Mouse (Mus musculus) adrenal gland, adult 8-10 months (tissue): ENCODE results near the gene Gm19668. TPM values are rescaled to one million over a fixed set of nuclear protein-coding genes. Genes with fewer than 3 reads are reported as not detected.
"Not testable (repeated sequence)": the region's sequence is repeated elsewhere in the genome, so short reads cannot be mapped to it uniquely, and the experiment has no call there.

Experiments
- DNase-seq: peaks from one replicate; pipeline ENCODE4 v3.0.0; 2022
- total RNA-seq, 4 experiments: library from RNA; stranded (reverse); gene quantifications; 2 replicates each; pipeline ENCODE4 v1.2.4; 2022

Gm19668 gene
- total RNA-seq, 4 experiments from 2014 or later, result not detected

- DNase-seq, result no peak
Observed at GRCm38 (mm10) chr10:77769727-77770126, 29.2 kb downstream of the Gm19668 start.

- DNase-seq, result not testable (repeated sequence)
Observed at GRCm38 (mm10) chr10:77759582-77759981, 39.4 kb downstream of the Gm19668 start, which contains the start of gene Gm3233. Gm3233 (minus strand) TSS chr10:77759682.

- DNase-seq, result no peak
Observed at GRCm38 (mm10) chr10:77753448-77753847, 45.5 kb downstream of the Gm19668 start.

GRCm38 (mm10) chr10:77752312-77752711 is 46.6 kb downstream of the Gm19668 start:
- not testable (repeated sequence) for DNase-seq

- DNase-seq, result not testable (repeated sequence)
Observed at GRCm38 (mm10) chr10:77751254-77751653, 47.7 kb downstream of the Gm19668 start, which contains the start of gene Gm9736. Gm9736 (minus strand) TSS chr10:77751354.

- DNase-seq, result not testable (repeated sequence)
Observed at GRCm38 (mm10) chr10:77750686-77751085, 48.2 kb downstream of the Gm19668 start.

Other genes starting within 250 kb of the Gm19668 start
- gene Pttg1ip, start 217.4 kb downstream of the Gm19668 start, total RNA-seq, result 100 to 1,000 TPM; 207 to 236 (median 225) TPM
- gene Sumo3, start 193.0 kb downstream of the Gm19668 start, total RNA-seq, result 100 to 1,000 TPM in 3 of 4 experiments, 10 to 100 TPM in 1; 98.9 to 125 (median 115) TPM
- gene Gm49325, start 192.9 kb downstream of the Gm19668 start, total RNA-seq, result 10 to 100 TPM; 15.2 to 24.8 (median 18.1) TPM
- 10 to 100 TPM; 46.0 to 63.0 (median 53.7) TPM for gene Ube2g2, start 176.9 kb downstream of the Gm19668 start, total RNA-seq
- 1 to 10 TPM in 1 of 4 experiments, under 1 TPM in 3; 0.15 to 1.4 (median 0.81) TPM for gene Tspear, start 112.6 kb downstream of the Gm19668 start, total RNA-seq
- not detected for gene Gm19402, start 108.4 kb downstream of the Gm19668 start, total RNA-seq
- gene Gm9508, start 101.9 kb downstream of the Gm19668 start, total RNA-seq, result not detected
- gene Gm10272, start 92.5 kb downstream of the Gm19668 start, total RNA-seq, result not detected
- gene Gm10024, start 87.7 kb downstream of the Gm19668 start, total RNA-seq, result not detected
- gene Gm10142, start 83.3 kb downstream of the Gm19668 start, total RNA-seq, result not detected
- gene Krtap12-1, start 78.5 kb downstream of the Gm19668 start, total RNA-seq, result not detected
- gene Gm10100, start 72.6 kb downstream of the Gm19668 start, total RNA-seq, result not detected
- gene Gm18596, start 56.5 kb downstream of the Gm19668 start, total RNA-seq, result not detected
- not detected for gene Gm9736, start 47.8 kb downstream of the Gm19668 start, total RNA-seq
- gene Gm3233, start 39.5 kb downstream of the Gm19668 start, total RNA-seq, result not detected
- not detected for gene Gm3238, start 27.8 kb downstream of the Gm19668 start, total RNA-seq
- gene Gm7138, start 22.2 kb downstream of the Gm19668 start, total RNA-seq, result not detected
- gene Gm3250, start 16.6 kb downstream of the Gm19668 start, total RNA-seq, result not detected
- not detected for gene Gm7137, start 10.9 kb downstream of the Gm19668 start, total RNA-seq
- gene Gm9639, start 4.1 kb downstream of the Gm19668 start, total RNA-seq, result not detected
- gene Gm9507, start 12.7 kb upstream of the Gm19668 start, total RNA-seq, result not detected
- gene Gm2696, start 15.5 kb upstream of the Gm19668 start, total RNA-seq, result not detected
- not detected for gene Krtap10-4, start 28.0 kb upstream of the Gm19668 start, total RNA-seq
- gene Krtap10-10, start 36.8 kb upstream of the Gm19668 start, total RNA-seq, result not detected
- not detected for gene Gm36176, start 47.7 kb upstream of the Gm19668 start, total RNA-seq
- gene Gm10318, start 53.7 kb upstream of the Gm19668 start, total RNA-seq, result not detected
- gene Gm3285, start 62.8 kb upstream of the Gm19668 start, total RNA-seq, result not detected
- gene Lrrc3, start 103.4 kb upstream of the Gm19668 start, total RNA-seq, result 10 to 100 TPM in 1 of 4 experiments, 1 to 10 TPM in 3; 5.5 to 10.8 (median 7.3) TPM
- gene Trpm2, start 171.4 kb upstream of the Gm19668 start, total RNA-seq, result 10 to 100 TPM in 2 of 4 experiments, 1 to 10 TPM in 2; 2.2 to 10.4 (median 7.6) TPM
- 10 to 100 TPM; 18.8 to 41.2 (median 28.6) TPM for gene 1810043G02Rik, start 179.4 kb upstream of the Gm19668 start, total RNA-seq
- gene Pfkl, start 210.9 kb upstream of the Gm19668 start, total RNA-seq, result 100 to 1,000 TPM in 1 of 4 experiments, 10 to 100 TPM in 3; 79.7 to 108 (median 89.6) TPM
- gene Dnmt3l, start 242.8 kb upstream of the Gm19668 start, total RNA-seq, result 10 to 100 TPM in 3 of 4 experiments, 1 to 10 TPM in 1; 4.3 to 41.2 (median 20.8) TPM
- gene Aire, start 244.5 kb upstream of the Gm19668 start, total RNA-seq, result not detected